Mouse (Mus musculus) left cerebral cortex, adult 6 months (tissue): ENCODE measurements around the gene Olfr898. TPM values are rescaled to one million over a fixed set of nuclear protein-coding genes. Genes with fewer than 3 reads are reported as not detected.

Experiments used
- long read RNA-seq, 2 experiments: library from polyadenylated mRNA; unstranded; transcript quantifications; one replicate each; pipeline ENCODE4 v2.0.0; 2019 to 2020
- polyA plus RNA-seq: library from polyadenylated mRNA; unstranded; fragments of <200 nt; fragmentation: Nextera tagmentation; gene quantifications from 2 replicates; pipeline ENCODE4 v1.2.3, GENCODE M21; 2021

Gene Olfr898
- polyA plus RNA-seq, result not detected in 2 replicates
- long read RNA-seq, experiment 1, result 0 reads
- long read RNA-seq, experiment 2, result 0 reads

GRCm38 (mm10) chr9:38348111-38348510 lies at the start of gene Olfr898:
Gene Olfr898 (plus strand): TSS chr9:38348411.

DNA sequence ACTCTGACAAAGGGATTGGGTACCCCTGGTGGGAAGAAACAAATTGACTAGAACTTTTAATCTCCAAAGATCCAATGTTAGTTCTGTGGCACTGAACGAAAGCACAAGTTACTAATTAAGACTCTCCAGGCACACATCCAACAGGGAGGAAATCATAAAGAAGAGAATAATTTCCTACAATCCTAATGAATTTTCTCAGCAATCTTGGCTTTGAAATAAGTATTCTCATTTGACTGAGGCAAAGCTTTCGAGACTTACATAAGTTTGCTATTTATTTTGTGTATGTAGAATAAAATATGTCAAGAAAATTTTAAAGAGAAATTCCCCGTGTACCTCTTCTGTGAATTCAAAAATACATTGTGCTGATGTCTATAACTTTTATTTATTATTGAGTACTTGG lies 19.5 kb upstream of the Olfr898 start, which contains the start of gene Olfr25:
Gene Olfr25 (plus strand): TSS at position 301 of the 400 bp plus-strand sequence.

GRCm38 (mm10) chr9:38366596-38366995 lies 18.4 kb downstream of the Olfr898 start, which contains the start of gene Olfr250:
Gene Olfr250 (plus strand): TSS chr9:38366896.

DNA sequence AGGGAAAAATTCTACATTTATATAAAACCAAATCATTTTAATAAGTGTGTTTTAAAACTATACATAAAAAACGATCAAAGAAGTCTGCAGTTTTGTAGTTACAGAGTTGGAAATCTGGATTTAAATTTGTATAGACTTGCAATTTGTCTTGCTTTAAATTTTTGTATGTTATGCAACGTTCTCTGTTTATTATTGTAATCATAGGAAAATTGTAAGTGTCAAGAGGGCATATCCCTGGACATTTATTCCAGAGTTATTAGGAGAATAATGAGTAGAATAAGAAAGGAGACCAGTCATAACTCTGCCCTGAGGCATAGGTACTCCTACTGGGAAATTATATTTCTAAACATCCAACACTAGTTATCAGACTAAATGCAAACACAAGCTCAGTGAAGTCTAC lies 28.6 kb downstream of the Olfr898 start, which contains the start of gene Olfr251:
Gene Olfr251 (plus strand): TSS at position 301 of the 400 bp plus-strand sequence.

DNA sequence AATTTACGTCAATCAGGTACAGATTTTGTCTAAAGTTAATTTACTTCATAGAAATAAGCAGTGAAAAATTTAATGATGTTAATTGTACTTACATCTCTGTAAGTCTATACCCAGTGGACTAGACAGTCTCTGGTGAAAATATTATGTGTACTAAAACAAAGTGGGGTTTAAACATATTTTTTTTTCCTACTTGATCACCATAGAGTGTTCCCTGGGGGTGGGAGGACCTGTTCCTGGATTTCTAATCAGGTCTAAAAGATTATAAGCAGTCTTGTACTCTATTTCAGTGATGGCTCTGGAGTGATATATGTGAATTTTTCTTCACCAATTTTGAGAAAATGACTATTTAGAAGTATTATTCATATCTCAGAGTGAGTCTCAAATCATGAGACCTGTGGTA lies 53.2 kb downstream of the Olfr898 start, which contains the start of gene Olfr147:
Gene Olfr147 (plus strand): TSS at position 301 of the 400 bp plus-strand sequence.

Other genes with a start within 250 kb of the Olfr898 start
- gene Olfr888, start 240.3 kb upstream of the Olfr898 start, polyA plus RNA-seq, result not detected in 2 replicates
- gene Olfr889, start 233.2 kb upstream of the Olfr898 start, polyA plus RNA-seq, result 0.15 and 0.23 TPM in 2 replicates
- gene Olfr890, start 205.9 kb upstream of the Olfr898 start, polyA plus RNA-seq, result not detected in 2 replicates
- not detected in 2 replicates for gene Olfr891, start 167.6 kb upstream of the Olfr898 start, polyA plus RNA-seq
- not detected in 2 replicates for gene Olfr893, start 140.0 kb upstream of the Olfr898 start, polyA plus RNA-seq
- gene Olfr894, start 130.4 kb upstream of the Olfr898 start, polyA plus RNA-seq, result not detected in 2 replicates
- gene Olfr143, start 95.6 kb upstream of the Olfr898 start, polyA plus RNA-seq, result not detected in 2 replicates
- gene Olfr895, start 80.6 kb upstream of the Olfr898 start, polyA plus RNA-seq, result not detected in 2 replicates
- gene Olfr896-ps1, start 57.3 kb upstream of the Olfr898 start, polyA plus RNA-seq, result not detected in 2 replicates
- not detected in 2 replicates for gene Olfr25, start 19.4 kb upstream of the Olfr898 start, polyA plus RNA-seq
- not detected in 2 replicates for gene Olfr250, start 18.5 kb downstream of the Olfr898 start, polyA plus RNA-seq
- gene Olfr251, start 28.7 kb downstream of the Olfr898 start, polyA plus RNA-seq, result not detected in 2 replicates
- not detected in 2 replicates for gene Olfr147, start 53.3 kb downstream of the Olfr898 start, polyA plus RNA-seq
- gene Olfr901, start 81.0 kb downstream of the Olfr898 start, polyA plus RNA-seq, result not detected in 2 replicates
- not detected in 2 replicates for gene Olfr902, start 99.2 kb downstream of the Olfr898 start, polyA plus RNA-seq
- gene Olfr904, start 114.7 kb downstream of the Olfr898 start, polyA plus RNA-seq, result not detected in 2 replicates
- not detected in 2 replicates for gene Olfr905, start 122.7 kb downstream of the Olfr898 start, polyA plus RNA-seq
- not detected in 2 replicates for gene Olfr906, start 138.7 kb downstream of the Olfr898 start, polyA plus RNA-seq
- gene Olfr907, start 147.4 kb downstream of the Olfr898 start, polyA plus RNA-seq, result not detected in 2 replicates
- gene Olfr911-ps1, start 173.2 kb downstream of the Olfr898 start, polyA plus RNA-seq, result not detected in 2 replicates
- not detected in 2 replicates for gene Olfr910, start 189.4 kb downstream of the Olfr898 start, polyA plus RNA-seq
- not detected in 2 replicates for gene Olfr912, start 231.8 kb downstream of the Olfr898 start, polyA plus RNA-seq
- not detected in 2 replicates for gene Olfr913, start 244.3 kb downstream of the Olfr898 start, polyA plus RNA-seq